Mouse (Mus musculus) cortical plate, adult 2 months (tissue): ENCODE data around the gene Pdpk1.

Experiments
- CTCF ChIP-seq: fragments of 200-500 bp; IDR thresholded peaks from 2 replicates; pipeline ENCODE4 v1.5.1; 2011; ENCODE audit warnings: mild to moderate bottlenecking, control low read depth, low read length; ENCODE audit not compliant: insufficient read depth; ENCODE audit errors: extremely low read depth
- POLR2A ChIP-seq: fragments of 200-500 bp; IDR thresholded peaks from 2 replicates; pipeline ENCODE4 v1.6.1; 2011; ENCODE audit warnings: mild to moderate bottlenecking, low read length, control low read depth; ENCODE audit not compliant: insufficient read depth; ENCODE audit errors: extremely low read depth

GRCm38 (mm10) chr17:24161466-24161865 is 10.7 kb upstream of the Pdpk1 start:
- TF ChIP-seq CTCF (no peak), POLR2A (no peak)
